36 mouse cellular contexts compared by ENCODE assay signal in the genomic region with DNA sequence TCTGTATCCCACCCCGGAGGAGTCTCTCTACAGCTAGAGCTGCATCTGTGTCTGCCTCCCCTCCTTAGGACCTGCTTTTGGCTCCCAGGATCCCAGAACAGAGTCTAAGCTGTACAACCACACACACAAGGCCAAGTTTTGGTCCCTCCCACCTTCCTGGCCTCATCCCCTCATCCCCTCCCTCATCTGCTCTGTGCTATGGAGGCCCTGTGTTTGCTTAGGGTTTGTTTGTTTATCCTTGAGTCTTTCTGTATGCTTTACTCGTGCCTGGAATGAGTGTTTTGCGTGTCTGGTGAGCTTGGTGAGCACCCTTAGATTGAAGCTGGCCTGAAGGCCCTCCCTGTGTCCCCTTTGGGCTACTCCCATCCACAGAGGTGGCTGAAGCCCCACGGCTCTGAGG. TPM values are rescaled to one million over a fixed set of nuclear protein-coding genes. Genes with fewer than 3 reads are reported as not detected.
DNase-seq lines count a peak whose midpoint lies in the region; ATAC-seq and TF ChIP-seq lines count a peak whose summit lies in the region.
"Had no signal": no experiment of that assay in that cellular context is flagged by ENCODE, and none has a peak within 500 bp of the region (broad histone marks: within the 10 kb centered on the region; RNA-seq: fewer than 3 reads in every experiment).

No protein-coding gene starts in this region.

- H3K9me3 ChIP-seq in liver, embryonic 16.5 days (replicated peaks; ENCODE audit: control insufficient read depth, low read length) = no peaks in the 10 kb centered on the region
- H3K9me3 ChIP-seq in midbrain, embryonic 11.5 days (ENCODE audit: control insufficient read depth, low read length) = no peaks in the 10 kb centered on the region
- H3K9me3 ChIP-seq in midbrain, embryonic 16.5 days (replicated peaks; ENCODE audit: control insufficient read depth, low read length, poor library complexity, severe bottlenecking) = no peaks in the 10 kb centered on the region
- H3K9me3 ChIP-seq in stomach, postnatal 0 days (ENCODE audit: control insufficient read depth, low read length) = no peaks in the 10 kb centered on the region
- H3K9me3 ChIP-seq: embryonic facial prominence, embryonic 12.5 days; forebrain, embryonic 12.5 days; G1E; heart, embryonic 10.5 days; heart, embryonic 15.5 days; kidney, embryonic 15.5 days; limb, embryonic 12.5 days; midbrain, embryonic 12.5 days had no signal

- H3K4me2 ChIP-seq in liver, embryonic 16.5 days (ENCODE audit: low read depth, low read length) = no peak overlapping the region
- H3K4me2 ChIP-seq in midbrain, embryonic 11.5 days = no peak overlapping the region
- H3K4me2 ChIP-seq in midbrain, embryonic 16.5 days (ENCODE audit: low read length) = no peak overlapping the region
- H3K4me2 ChIP-seq in stomach, postnatal 0 days (replicated peaks; ENCODE audit: low read depth) = no peak overlapping the region
- H3K4me2 ChIP-seq: embryonic facial prominence, embryonic 12.5 days; forebrain, embryonic 12.5 days; heart, embryonic 15.5 days; kidney, embryonic 15.5 days; limb, embryonic 12.5 days; liver, embryonic 11.5 days; midbrain, embryonic 12.5 days had no signal

- no peak overlapping the region for H3K4me3 ChIP-seq in liver, embryonic 16.5 days (ENCODE audit: low read depth, low read length)
- H3K4me3 ChIP-seq in midbrain, embryonic 11.5 days (ENCODE audit: low read depth, low read length) = no peak overlapping the region
- no peak overlapping the region for H3K4me3 ChIP-seq in midbrain, embryonic 16.5 days (ENCODE audit: low read depth, low read length)
- H3K4me3 ChIP-seq in stomach, postnatal 0 days (ENCODE audit: low read depth, low read length) = no peak overlapping the region
- H3K4me3 ChIP-seq: embryonic facial prominence, embryonic 12.5 days; erythroblast, embryonic 14.5 days; forebrain, embryonic 12.5 days; heart, embryonic 10.5 days; heart, embryonic 15.5 days; kidney, embryonic 15.5 days; layer of hippocampus, adult 2 months; left cerebral cortex, adult 2 months; midbrain, embryonic 12.5 days had no signal

- ATAC-seq in liver, embryonic 16.5 days (ENCODE audit: low read depth) = peak; percentile 32; the same call in 1 of the 2 replicates
- peak; percentile 40; the same call in 1 of the 2 replicates for ATAC-seq in midbrain, embryonic 11.5 days (ENCODE audit: low FRiP score)
- ATAC-seq in midbrain, embryonic 16.5 days = no peak
- ATAC-seq in stomach, postnatal 0 days (ENCODE audit: low FRiP score, low TSS enrichment) = peak; percentile 61
- ATAC-seq: forebrain, postnatal 0 days; hindbrain, embryonic 16.5 days; liver, postnatal 0 days had no signal

- H3K36me3 ChIP-seq in liver, embryonic 16.5 days (ENCODE audit: control insufficient read depth, insufficient read depth) = no peaks in the 10 kb centered on the region
- H3K36me3 ChIP-seq in midbrain, embryonic 11.5 days (ENCODE audit: control insufficient read depth, insufficient read depth, low read length) = no peaks in the 10 kb centered on the region
- no peaks in the 10 kb centered on the region for H3K36me3 ChIP-seq in midbrain, embryonic 16.5 days (ENCODE audit: control insufficient read depth, insufficient read depth, low read length)
- no peaks in the 10 kb centered on the region for H3K36me3 ChIP-seq in stomach, postnatal 0 days (ENCODE audit: control insufficient read depth, insufficient read depth, low read length)
- H3K36me3 ChIP-seq: embryonic facial prominence, embryonic 12.5 days; forebrain, embryonic 12.5 days; G1E; heart, embryonic 10.5 days; heart, embryonic 15.5 days; kidney, embryonic 15.5 days; limb, embryonic 12.5 days; midbrain, embryonic 12.5 days had no signal

- peaks cover 22% of the 10 kb centered on the region for H3K27me3 ChIP-seq in liver, embryonic 16.5 days (ENCODE audit: control insufficient read depth, insufficient read depth, low read depth, low read length)
- peaks cover 18% of the 10 kb centered on the region for H3K27me3 ChIP-seq in midbrain, embryonic 11.5 days (ENCODE audit: control insufficient read depth, insufficient read depth, low read length)
- H3K27me3 ChIP-seq in midbrain, embryonic 16.5 days (ENCODE audit: control insufficient read depth, insufficient read depth, low read depth, low read length) = peaks cover 5% of the 10 kb centered on the region
- H3K27me3 ChIP-seq in stomach, postnatal 0 days (ENCODE audit: control insufficient read depth, insufficient read depth, low read length) = no peaks in the 10 kb centered on the region

- no peaks in the 10 kb centered on the region for H3K4me1 ChIP-seq in liver, embryonic 16.5 days (ENCODE audit: control insufficient read depth, low read depth, low read length)
- H3K4me1 ChIP-seq in midbrain, embryonic 11.5 days (ENCODE audit: control insufficient read depth, insufficient read depth, low read length) = peaks cover 13% of the 10 kb centered on the region
- peaks cover 6% of the 10 kb centered on the region; the same call in 1 of the 2 replicates for H3K4me1 ChIP-seq in midbrain, embryonic 16.5 days (ENCODE audit: control insufficient read depth, insufficient read depth, low read length)
- H3K4me1 ChIP-seq in stomach, postnatal 0 days (replicated peaks; ENCODE audit: control insufficient read depth, insufficient read depth) = peaks cover 3% of the 10 kb centered on the region; the same call in 1 of the 2 replicates

- H3K9ac ChIP-seq in liver, embryonic 16.5 days (ENCODE audit: low read depth, low read length) = no peak overlapping the region
- no peak overlapping the region for H3K9ac ChIP-seq in midbrain, embryonic 11.5 days (ENCODE audit: low read length)
- no peak overlapping the region for H3K9ac ChIP-seq in midbrain, embryonic 16.5 days (ENCODE audit: low read depth, low read length)
- H3K9ac ChIP-seq in stomach, postnatal 0 days (ENCODE audit: low read length) = no peak overlapping the region
- H3K9ac ChIP-seq: embryonic facial prominence, embryonic 12.5 days; forebrain, embryonic 12.5 days; forebrain, postnatal 0 days; heart, embryonic 15.5 days; kidney, embryonic 15.5 days; limb, embryonic 12.5 days; liver, postnatal 0 days; midbrain, embryonic 12.5 days had no signal

- no peak overlapping the region for H3K27ac ChIP-seq in liver, embryonic 16.5 days (ENCODE audit: low read length)
- H3K27ac ChIP-seq in midbrain, embryonic 11.5 days (ENCODE audit: low read depth, low read length) = no peak overlapping the region
- no peak overlapping the region for H3K27ac ChIP-seq in midbrain, embryonic 16.5 days (ENCODE audit: low read length)
- no peak overlapping the region for H3K27ac ChIP-seq in stomach, postnatal 0 days (replicated peaks)
- H3K27ac ChIP-seq: embryonic facial prominence, embryonic 12.5 days; forebrain, embryonic 12.5 days; heart, embryonic 10.5 days; heart, embryonic 15.5 days; kidney, embryonic 15.5 days; layer of hippocampus, adult 2 months; left cerebral cortex, adult 2 months; limb, embryonic 12.5 days; midbrain, embryonic 12.5 days had no signal

- TF ChIP-seq CTCF in stomach, postnatal 0 days (IDR thresholded peaks at IDR 0.05; ENCODE audit: low read depth) = no peak

- TF ChIP-seq EP300 in stomach, postnatal 0 days (optimal IDR thresholded peaks at IDR 0.05) = no peak

- no peak for DNase-seq in liver
- DNase-seq in midbrain, embryonic 11.5 days (ENCODE audit: low spot score, missing footprints) = no peak
- peak; percentile 50 for DNase-seq in lung, postnatal 36 days
- no peak for DNase-seq in stomach, postnatal 0 days (ENCODE audit: low spot score)
- no peak for DNase-seq in cerebellum, postnatal 36 days
- DNase-seq in layer of hippocampus, adult 18-20 months (ENCODE audit: low spot score in 2 of 2) = no peak
- DNase-seq: adrenal gland, adult 8-10 months; cerebellum, adult 8-10 months; cerebellum, postnatal 25 days; forebrain, postnatal 0 days; gastrocnemius, postnatal 14 days; kidney, adult 11 months; kidney, postnatal 25 days; liver, postnatal 0 days; right cerebral cortex, adult 18-20 months; spleen, adult 18-20 months had no signal

- 33% methylated on average over 4 of the region's 4 CpGs for WGBS in liver, embryonic 16.5 days (ENCODE audit: insufficient replicate concordance)
- WGBS in midbrain, embryonic 11.5 days = 65% methylated on average over 4 of the region's 4 CpGs
- 59% methylated on average over 4 of the region's 4 CpGs for WGBS in midbrain, embryonic 16.5 days
- WGBS in stomach, postnatal 0 days = 30% methylated on average over 4 of the region's 4 CpGs

RNA-seq across cellular contexts. Expression of a gene that starts 13.6 kb away (rescaled TPM):
- 27.9 and 35.3 TPM in 2 replicates for polyA plus RNA-seq in liver, embryonic 16.5 days (2015; fragmentation: Nextera tagmentation; extraction: Ambion mirVana)
- 76.7 and 84.0 TPM in 2 replicates for polyA plus RNA-seq in midbrain, embryonic 11.5 days (2014; fragmentation: Nextera tagmentation; extraction: Ambion mirVana)
- 52.2 and 55.0 TPM in 2 replicates for polyA plus RNA-seq in midbrain, embryonic 16.5 days (2015; fragmentation: Nextera tagmentation; extraction: Ambion mirVana)
- 49.8 and 54.6 TPM in 2 replicates for polyA plus RNA-seq in stomach, postnatal 0 days (2015; fragmentation: Nextera tagmentation; extraction: Ambion mirVana)
- total RNA-seq in layer of hippocampus, adult 18-20 months (2021) = 10 to 100 TPM; 71.5 to 73.9 TPM

RNA-seq across cellular contexts. Expression of a gene that starts 19.2 kb away (rescaled TPM):
- polyA plus RNA-seq in liver, embryonic 16.5 days (2015; fragmentation: Nextera tagmentation; extraction: Ambion mirVana) = 0.04 and 0.05 TPM in 2 replicates
- 0.14 and 0.17 TPM in 2 replicates for polyA plus RNA-seq in midbrain, embryonic 11.5 days (2014; fragmentation: Nextera tagmentation; extraction: Ambion mirVana)
- polyA plus RNA-seq in midbrain, embryonic 16.5 days (2015; fragmentation: Nextera tagmentation; extraction: Ambion mirVana) = 3.4 and 4.8 TPM in 2 replicates
- 0.35 and 0.38 TPM in 2 replicates for polyA plus RNA-seq in stomach, postnatal 0 days (2015; fragmentation: Nextera tagmentation; extraction: Ambion mirVana)
- 10 to 100 TPM; 10.6 to 10.7 TPM for total RNA-seq in layer of hippocampus, adult 18-20 months (2021)
- total RNA-seq: monocyte, adult 5-6 weeks; neutrophil, adult 5-6 weeks had no signal

RNA-seq across cellular contexts. Expression of a gene that starts 28.3 kb away (rescaled TPM):
- 19.2 and 20.9 TPM in 2 replicates for polyA plus RNA-seq in liver, embryonic 16.5 days (2015; fragmentation: Nextera tagmentation; extraction: Ambion mirVana)
- polyA plus RNA-seq in midbrain, embryonic 11.5 days (2014; fragmentation: Nextera tagmentation; extraction: Ambion mirVana) = 64.0 and 67.9 TPM in 2 replicates
- 38.4 and 45.8 TPM in 2 replicates for polyA plus RNA-seq in midbrain, embryonic 16.5 days (2015; fragmentation: Nextera tagmentation; extraction: Ambion mirVana)
- 25.6 and 25.7 TPM in 2 replicates for polyA plus RNA-seq in stomach, postnatal 0 days (2015; fragmentation: Nextera tagmentation; extraction: Ambion mirVana)
- 10 to 100 TPM; 20.6 to 22.5 TPM for total RNA-seq in layer of hippocampus, adult 18-20 months (2021)

RNA-seq across cellular contexts. Expression of a gene that starts 34.4 kb away (rescaled TPM):
- 0.14 and 0.15 TPM in 2 replicates for polyA plus RNA-seq in liver, embryonic 16.5 days (2015; fragmentation: Nextera tagmentation; extraction: Ambion mirVana)
- polyA plus RNA-seq in midbrain, embryonic 11.5 days (2014; fragmentation: Nextera tagmentation; extraction: Ambion mirVana) = 0.69 and 0.75 TPM in 2 replicates
- polyA plus RNA-seq in midbrain, embryonic 16.5 days (2015; fragmentation: Nextera tagmentation; extraction: Ambion mirVana) = 1.2 and 1.3 TPM in 2 replicates
- polyA plus RNA-seq in stomach, postnatal 0 days (2015; fragmentation: Nextera tagmentation; extraction: Ambion mirVana) = 0.22 TPM in 2 replicates
- total RNA-seq in layer of hippocampus, adult 18-20 months (2021) = 1 to 10 TPM; 1.4 to 2.4 TPM
- total RNA-seq: monocyte, adult 5-6 weeks had no signal

RNA-seq across cellular contexts. Expression of a gene that starts 37.5 kb away (rescaled TPM):
- 0.71 and 0.95 TPM in 2 replicates for polyA plus RNA-seq in liver, embryonic 16.5 days (2015; fragmentation: Nextera tagmentation; extraction: Ambion mirVana)
- polyA plus RNA-seq in midbrain, embryonic 11.5 days (2014; fragmentation: Nextera tagmentation; extraction: Ambion mirVana) = 0.63 and 1.3 TPM in 2 replicates
- polyA plus RNA-seq in midbrain, embryonic 16.5 days (2015; fragmentation: Nextera tagmentation; extraction: Ambion mirVana) = not detected in 2 replicates
- polyA plus RNA-seq in stomach, postnatal 0 days (2015; fragmentation: Nextera tagmentation; extraction: Ambion mirVana) = 0.46 and 0.79 TPM in 2 replicates
- total RNA-seq in layer of hippocampus, adult 18-20 months (2021) = not detected
- total RNA-seq: forebrain, postnatal 0 days; heart, postnatal 25 days; layer of hippocampus, adult 2 months; layer of hippocampus, postnatal 14 days; left cerebral cortex, adult 2 months; left cerebral cortex, postnatal 25 days; monocyte, adult 5-6 weeks; neutrophil, adult 5-6 weeks had no signal
- polyA plus RNA-seq: hindbrain, embryonic 16.5 days had no signal
